Mouse (Mus musculus) layer of hippocampus, postnatal 36 days (tissue): ENCODE measurements around the gene Pop5. TPM values are rescaled to one million over a fixed set of nuclear protein-coding genes. Genes with fewer than 3 reads are reported as not detected.

Experiments
- total RNA-seq, 2 experiments: library from RNA; stranded (reverse); gene quantifications; 2 replicates each; pipeline ENCODE4 v1.2.3; 2021

Gene Pop5
- total RNA-seq, 2 experiments from 2014 or later = 117 to 122 TPM

Other genes starting within 250 kb of the Pop5 start
- gene Sppl3, start 224.7 kb upstream of the Pop5 start, total RNA-seq = 10 to 100 TPM; 80.5 to 81.7 TPM
- gene Gm10401, start 137.5 kb upstream of the Pop5 start, total RNA-seq = not detected
- 10 to 100 TPM in 1 of 2 experiments, 1 to 10 TPM in 1; 8.8 to 10.3 TPM for gene Acads, start 116.5 kb upstream of the Pop5 start, total RNA-seq
- gene Unc119b, start 100.9 kb upstream of the Pop5 start, total RNA-seq = 10 to 100 TPM; 31.5 TPM
- gene Mlec, start 77.7 kb upstream of the Pop5 start, total RNA-seq = 10 to 100 TPM; 92.7 to 96.4 TPM
- gene Cabp1, start 41.5 kb upstream of the Pop5 start, total RNA-seq = 100 to 1,000 TPM; 122 to 139 TPM
- 100 to 1,000 TPM; 238 to 245 TPM for gene Rnf10, start 37.1 kb downstream of the Pop5 start, total RNA-seq
- 10 to 100 TPM; 38.0 to 40.0 TPM for gene Coq5, start 43.8 kb downstream of the Pop5 start, total RNA-seq
- gene Dynll1, start 65.2 kb downstream of the Pop5 start, total RNA-seq = 100 to 1,000 TPM; 813 to 849 TPM
- 10 to 100 TPM; 85.8 to 88.9 TPM for gene Srsf9, start 91.3 kb downstream of the Pop5 start, total RNA-seq
- 10 to 100 TPM; 20.9 to 22.0 TPM for gene Gatc, start 105.3 kb downstream of the Pop5 start, total RNA-seq
- gene Triap1, start 105.4 kb downstream of the Pop5 start, total RNA-seq = 10 to 100 TPM; 24.8 to 29.2 TPM
- gene Cox6a1, start 113.1 kb downstream of the Pop5 start, total RNA-seq = 100 to 1,000 TPM; 708 to 783 TPM
- 10 to 100 TPM; 52.1 to 53.0 TPM for gene Msi1, start 193.8 kb downstream of the Pop5 start, total RNA-seq
- gene Pla2g1b, start 230.4 kb downstream of the Pop5 start, total RNA-seq = not detected
- gene Sirt4, start 248.9 kb downstream of the Pop5 start, total RNA-seq = 10 to 100 TPM; 46.4 to 50.7 TPM